Mouse (Mus musculus) cerebellum, adult (tissue): ENCODE data around the gene Olfr452.

Experiments used
- ATAC-seq: cut with Nextera tagmentation; 2 replicates; pipeline ENCODE4 v1.9.2; 2017; ENCODE audit warnings: mild to moderate bottlenecking, moderate library complexity, mixed read lengths; ENCODE audit not compliant: insufficient number of reproducible peaks, low FRiP score, low TSS enrichment

The Olfr452 gene

GRCm38 (mm10) chr6:42784793-42785192, at the start of gene Olfr452:
TSS of gene Olfr452 (plus strand) at chr6:42785093.
- ATAC-seq: no peak

GRCm38 (mm10) chr6:42739071-42739470, 45.8 kb upstream of the Olfr452 start, which contains the start of gene Olfr453:
TSS of gene Olfr453 (plus strand) at chr6:42739371.
- ATAC-seq: no peak

GRCm38 (mm10) chr6:42742303-42742702, 42.6 kb upstream of the Olfr452 start:
- no peak for ATAC-seq

- ATAC-seq: no peak
Measured at GRCm38 (mm10) chr6:42747846-42748245, 37.0 kb upstream of the Olfr452 start.

GRCm38 (mm10) chr6:42756104-42756503, 28.8 kb upstream of the Olfr452 start, which contains the start of gene Olfr38:
TSS of gene Olfr38 (plus strand) at chr6:42756404.
- no peak for ATAC-seq

GRCm38 (mm10) chr6:42777066-42777465, 7.8 kb upstream of the Olfr452 start:
- no peak for ATAC-seq

- no peak for ATAC-seq
Measured at GRCm38 (mm10) chr6:42790247-42790948, 5.5 kb downstream of the Olfr452 start.

- no peak for ATAC-seq
Measured at GRCm38 (mm10) chr6:42790949-42791556, 6.2 kb downstream of the Olfr452 start.

GRCm38 (mm10) chr6:42794982-42795381, 10.1 kb downstream of the Olfr452 start:
- no peak for ATAC-seq

GRCm38 (mm10) chr6:42811639-42812038, 26.7 kb downstream of the Olfr452 start, which contains the start of gene Olfr450:
TSS of gene Olfr450 (plus strand) at chr6:42811939.
- ATAC-seq: no peak

GRCm38 (mm10) chr6:42834084-42834483, 49.2 kb downstream of the Olfr452 start, which contains the start of gene Olfr449:
TSS of gene Olfr449 (plus strand) at chr6:42834384.
- ATAC-seq: no peak
